Mouse (Mus musculus) testis, adult 2 months (tissue): ENCODE measurements around the gene Abhd15.

ENCODE experiments used
- CTCF ChIP-seq: fragments of 200-500 bp; IDR thresholded peaks from 2 replicates; pipeline ENCODE4 v1.5.1; 2012; ENCODE audit warnings: low read depth, mild to moderate bottlenecking, inconsistent platforms, low read length, moderate library complexity; ENCODE audit not compliant: control insufficient read depth, insufficient read depth, insufficient replicate concordance
- POLR2A ChIP-seq: fragments of 200-500 bp; IDR thresholded peaks from 2 replicates; pipeline ENCODE4 v1.6.1; 2012; ENCODE audit warnings: low read depth, mild to moderate bottlenecking, inconsistent platforms, low read length, moderate library complexity; ENCODE audit not compliant: control insufficient read depth

DNA sequence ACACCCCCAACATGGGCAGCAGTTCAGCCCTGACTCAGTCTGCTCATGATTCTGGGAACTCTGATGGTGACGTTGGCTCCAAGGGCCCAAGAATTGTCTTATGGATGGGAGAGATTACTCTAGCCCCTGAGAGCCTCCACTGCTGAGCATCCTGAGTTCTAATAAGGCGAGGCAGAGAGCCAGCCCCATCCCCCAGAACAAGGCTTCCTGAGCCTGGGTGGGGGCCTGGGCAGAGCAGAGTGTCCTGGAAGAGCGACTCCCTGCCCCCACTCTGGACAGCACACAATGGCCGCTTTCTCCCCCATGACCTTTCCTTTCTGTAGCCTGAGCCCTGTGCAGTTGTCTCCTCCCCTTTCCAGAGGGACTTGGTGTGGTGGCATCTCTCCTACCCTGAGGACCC is 17.1 kb upstream of the Abhd15 start:
- no peak for TF ChIP-seq CTCF
- no peak; the same call in 1 of the 2 replicates for TF ChIP-seq POLR2A
